8 mouse cellular contexts compared by ENCODE assay signal in genomic region chr13:67452021-67452309, GRCm38 (mm10). TPM values are rescaled to one million over a fixed set of nuclear protein-coding genes. Genes with fewer than 3 reads are reported as not detected.
DNase-seq lines count a peak whose midpoint lies in the region; ATAC-seq lines count a peak whose summit lies in the region.

No protein-coding gene starts in this region.

- H3K4me1 ChIP-seq in heart, embryonic 13.5 days = peaks cover 4% of the 10 kb centered on the region
- peaks cover 8% of the 10 kb centered on the region for H3K4me1 ChIP-seq in forebrain, embryonic 15.5 days
- peaks cover 14% of the 10 kb centered on the region for H3K4me1 ChIP-seq in liver, embryonic 13.5 days (replicated peaks)

- peaks cover 19% of the 10 kb centered on the region for H3K36me3 ChIP-seq in heart, embryonic 13.5 days
- H3K36me3 ChIP-seq in forebrain, embryonic 15.5 days = 0 out of 2 replicates have a peak, but pooled peaks cover 2% of the 10 kb centered on the region
- H3K36me3 ChIP-seq in liver, embryonic 13.5 days = peaks cover 4% of the 10 kb centered on the region; the same call in 1 of the 2 replicates

- H3K9ac ChIP-seq in heart, embryonic 13.5 days = peak overlapping the region; percentile 84
- peak overlapping the region; percentile 34; the same call in 1 of the 2 replicates for H3K9ac ChIP-seq in forebrain, embryonic 15.5 days (replicated peaks)
- H3K9ac ChIP-seq in liver, embryonic 13.5 days = peak overlapping the region; percentile 76

- H3K27ac ChIP-seq in heart, embryonic 13.5 days (replicated peaks) = peak overlapping the region; percentile 70
- H3K27ac ChIP-seq in forebrain, embryonic 15.5 days (replicated peaks) = no peak overlapping the region
- no peak overlapping the region; the same call in 1 of the 2 replicates for H3K27ac ChIP-seq in liver, embryonic 13.5 days

- peak overlapping the region; percentile 76 for H3K4me2 ChIP-seq in heart, embryonic 13.5 days
- peak overlapping the region; percentile 68 for H3K4me2 ChIP-seq in forebrain, embryonic 15.5 days (replicated peaks)
- peak overlapping the region; percentile 81 for H3K4me2 ChIP-seq in liver, embryonic 13.5 days

- 14% methylated on average over 3 of the region's 3 CpGs for WGBS in heart, embryonic 13.5 days
- WGBS in forebrain, embryonic 15.5 days = 4% methylated on average over 3 of the region's 3 CpGs
- 17% methylated on average over 3 of the region's 3 CpGs for WGBS in liver, embryonic 13.5 days (ENCODE audit: insufficient replicate concordance)

- no peak for DNase-seq in heart, postnatal 25 days (ENCODE audit: low spot score)
- peak; percentile 19 for DNase-seq in NIH3T3 (ENCODE audit: low read depth)
- no peak for DNase-seq in liver, embryonic 13.5 days
- DNase-seq in B cell, adult 2 months = no peak
- DNase-seq in layer of hippocampus, adult 8-10 months (ENCODE audit: low spot score in 2 of 2) = no peak
- no peak for DNase-seq in natural killer cell, adult 2 months (ENCODE audit: low spot score in 2 of 2)

- H3K4me3 ChIP-seq in heart, embryonic 13.5 days = peak overlapping the region; percentile 71
- H3K4me3 ChIP-seq in forebrain, embryonic 15.5 days = peak overlapping the region; percentile 59
- peak overlapping the region; percentile 72 for H3K4me3 ChIP-seq in liver, embryonic 13.5 days (replicated peaks)

- ATAC-seq in heart, embryonic 13.5 days (ENCODE audit: extremely low read depth, insufficient number of reproducible peaks, low FRiP score, low TSS enrichment) = no peak
- ATAC-seq in forebrain, embryonic 15.5 days (replicated peaks) = peak; percentile 47; the same call in 1 of the 2 replicates
- no peak for ATAC-seq in liver, embryonic 13.5 days (ENCODE audit: low read depth)

- H3K27me3 ChIP-seq in heart, embryonic 13.5 days (replicated peaks) = no peaks in the 10 kb centered on the region
- no peaks in the 10 kb centered on the region for H3K27me3 ChIP-seq in forebrain, embryonic 15.5 days
- H3K27me3 ChIP-seq in liver, embryonic 13.5 days = no peaks in the 10 kb centered on the region

- intact Hi-C loops in heart, postnatal 25 days (cut with DNase I) = loop anchor here (2.0 to 5.0 kb wide), 2 partner anchors 33 to 75 kb away; partner anchors contain the start of genes Gm26965, Zfp87 and Zfp874b

- no peaks in the 10 kb centered on the region for H3K9me3 ChIP-seq in heart, embryonic 13.5 days
- no peaks in the 10 kb centered on the region for H3K9me3 ChIP-seq in forebrain, embryonic 15.5 days
- H3K9me3 ChIP-seq in liver, embryonic 13.5 days (replicated peaks) = no peaks in the 10 kb centered on the region

RNA-seq across cellular contexts. Expression of gene Zfp874a, which starts 0.5 kb away (rescaled TPM):
- 4.5 and 4.9 TPM in 2 replicates for polyA plus RNA-seq in heart, embryonic 13.5 days (2015; fragmentation: Nextera tagmentation; extraction: Ambion mirVana)
- total RNA-seq in heart, postnatal 25 days (2021) = 1 to 10 TPM; 7.1 to 7.8 TPM
- 7.3 and 7.5 TPM in 2 replicates for polyA plus RNA-seq in forebrain, embryonic 15.5 days (2015; fragmentation: Nextera tagmentation; extraction: Ambion mirVana)
- polyA plus RNA-seq in liver, embryonic 13.5 days (2015; fragmentation: Nextera tagmentation; extraction: Ambion mirVana) = 5.2 and 6.4 TPM in 2 replicates
- total RNA-seq in layer of hippocampus, adult 8-10 months (2022) = 10 to 100 TPM; 10.5 to 18.9 (median 15.5) TPM

RNA-seq across cellular contexts. Expression of gene Zfp459, which starts 30.7 kb away (rescaled TPM):
- polyA plus RNA-seq in heart, embryonic 13.5 days (2015; fragmentation: Nextera tagmentation; extraction: Ambion mirVana) = 0.28 and 0.31 TPM in 2 replicates
- total RNA-seq in heart, postnatal 25 days (2021) = under 1 TPM; 0.26 to 0.48 TPM
- polyA plus RNA-seq in forebrain, embryonic 15.5 days (2015; fragmentation: Nextera tagmentation; extraction: Ambion mirVana) = 1.3 and 1.8 TPM in 2 replicates
- polyA plus RNA-seq in liver, embryonic 13.5 days (2015; fragmentation: Nextera tagmentation; extraction: Ambion mirVana) = 0.13 and 0.18 TPM in 2 replicates
- 1 to 10 TPM; 3.4 to 5.9 (median 4.4) TPM for total RNA-seq in layer of hippocampus, adult 8-10 months (2022)

RNA-seq across cellular contexts. Expression of gene Zfp874b, which starts 32.1 kb away (rescaled TPM):
- polyA plus RNA-seq in heart, embryonic 13.5 days (2015; fragmentation: Nextera tagmentation; extraction: Ambion mirVana) = 1.8 and 2.4 TPM in 2 replicates
- 10 to 100 TPM; 17.0 to 19.5 TPM for total RNA-seq in heart, postnatal 25 days (2021)
- 3.3 and 3.9 TPM in 2 replicates for polyA plus RNA-seq in forebrain, embryonic 15.5 days (2015; fragmentation: Nextera tagmentation; extraction: Ambion mirVana)
- 3.3 and 3.8 TPM in 2 replicates for polyA plus RNA-seq in liver, embryonic 13.5 days (2015; fragmentation: Nextera tagmentation; extraction: Ambion mirVana)
- total RNA-seq in layer of hippocampus, adult 8-10 months (2022) = 10 to 100 TPM; 12.4 to 23.2 (median 17.5) TPM

RNA-seq across cellular contexts. Expression of gene Zfp58, which starts 48.4 kb away (rescaled TPM):
- polyA plus RNA-seq in heart, embryonic 13.5 days (2015; fragmentation: Nextera tagmentation; extraction: Ambion mirVana) = 8.1 and 8.6 TPM in 2 replicates
- 1 to 10 TPM; 3.8 to 4.6 TPM for total RNA-seq in heart, postnatal 25 days (2021)
- 12.3 and 12.6 TPM in 2 replicates for polyA plus RNA-seq in forebrain, embryonic 15.5 days (2015; fragmentation: Nextera tagmentation; extraction: Ambion mirVana)
- 3.1 and 3.3 TPM in 2 replicates for polyA plus RNA-seq in liver, embryonic 13.5 days (2015; fragmentation: Nextera tagmentation; extraction: Ambion mirVana)
- total RNA-seq in layer of hippocampus, adult 8-10 months (2022) = 10 to 100 TPM in 2 of 4 experiments, 1 to 10 TPM in 2; 8.4 to 12.4 (median 10.4) TPM

RNA-seq across cellular contexts. Expression of gene Zfp429, which starts 52.3 kb away (rescaled TPM):
- 2.9 and 4.4 TPM in 2 replicates for polyA plus RNA-seq in heart, embryonic 13.5 days (2015; fragmentation: Nextera tagmentation; extraction: Ambion mirVana)
- total RNA-seq in heart, postnatal 25 days (2021) = 1 to 10 TPM; 1.6 to 1.9 TPM
- polyA plus RNA-seq in forebrain, embryonic 15.5 days (2015; fragmentation: Nextera tagmentation; extraction: Ambion mirVana) = 4.6 and 4.7 TPM in 2 replicates
- polyA plus RNA-seq in liver, embryonic 13.5 days (2015; fragmentation: Nextera tagmentation; extraction: Ambion mirVana) = 1.7 and 1.9 TPM in 2 replicates
- total RNA-seq in layer of hippocampus, adult 8-10 months (2022) = 1 to 10 TPM; 2.2 to 4.5 (median 2.4) TPM

Comparison
In these comparisons a context has a peak if more than half of its experiments do, and no peak if none do; other contexts are left out.
1. H3K9ac ChIP-seq: peak in every context shown above with its lines; median percentile 84 in heart, embryonic 13.5 days; 76 in liver, embryonic 13.5 days; 34 in forebrain, embryonic 15.5 days.